Mouse (Mus musculus) midbrain, embryonic 16.5 days (tissue): ENCODE data around the gene Ddah2. TPM values are rescaled to one million over a fixed set of nuclear protein-coding genes. Genes with fewer than 3 reads are reported as not detected.

Experiments used
- ATAC-seq: fragments of 200-750 bp; cut with Nextera tagmentation; 2 replicates; pipeline ENCODE4 v1.8.0; 2017; ENCODE audit warnings: moderate TSS enrichment
- H3K27ac ChIP-seq: fragments of 300-500 bp; sonication (generic); 2 replicates; pipeline ENCODE4 v1.5.1; 2014; ENCODE audit warnings: mild to moderate bottlenecking, low read length, mixed read lengths
- H3K27me3 ChIP-seq: fragments of 300-500 bp; sonication (generic); 2 replicates; pipeline ENCODE4 v1.6.1; 2014; ENCODE audit warnings: low read depth, low read length, mixed read lengths; ENCODE audit not compliant: control insufficient read depth, insufficient read depth
- H3K36me3 ChIP-seq: fragments of 300-500 bp; sonication (generic); 2 replicates; pipeline ENCODE4 v1.6.1; 2014; ENCODE audit warnings: mild to moderate bottlenecking, low read length, moderate library complexity, mixed read lengths; ENCODE audit not compliant: control insufficient read depth, insufficient read depth
- H3K4me1 ChIP-seq: fragments of 300-500 bp; sonication (generic); 2 replicates; pipeline ENCODE4 v1.6.1; 2014; ENCODE audit warnings: mild to moderate bottlenecking, low read length, mixed read lengths; ENCODE audit not compliant: control insufficient read depth, insufficient read depth
- H3K4me2 ChIP-seq: fragments of 300-500 bp; sonication (generic); 2 replicates; pipeline ENCODE4 v1.6.1; 2014; ENCODE audit warnings: mild to moderate bottlenecking, low read length, mixed read lengths
- H3K4me3 ChIP-seq: fragments of 300-500 bp; sonication (generic); 2 replicates; pipeline ENCODE4 v1.5.1; 2014; ENCODE audit warnings: low read depth, mild to moderate bottlenecking, low read length, moderate library complexity, mixed read lengths
- H3K9ac ChIP-seq: fragments of 300-500 bp; sonication (generic); 2 replicates; pipeline ENCODE4 v1.6.1; 2014; ENCODE audit warnings: low read depth, low read length, mixed read lengths
- H3K9me3 ChIP-seq: fragments of 300-500 bp; sonication (generic); replicated peaks from 2 replicates; pipeline ENCODE4 v1.6.1; 2014; ENCODE audit warnings: mild to moderate bottlenecking, low read length, mixed read lengths; ENCODE audit not compliant: control insufficient read depth, poor library complexity, severe bottlenecking
- WGBS: fragments of 180-500 bp; shearing (Covaris S2); extraction: QIAGEN DNeasy Blood & Tissue Kit; methylation state at CpG from one replicate; pipeline ENCODE4 v1.1.7; 2014; 5-methylcytosine and 5-hydroxymethylcytosine counted together
- polyA plus RNA-seq: library from polyadenylated mRNA; unstranded; fragments of >200 nt; fragmentation: Nextera tagmentation; extraction: Ambion mirVana; gene quantifications from 2 replicates; pipeline ENCODE4 v1.2.1, GENCODE M21; 2015

The Ddah2 gene
- polyA plus RNA-seq, 1 experiment from 2014 or later: 312 TPM

DNA sequence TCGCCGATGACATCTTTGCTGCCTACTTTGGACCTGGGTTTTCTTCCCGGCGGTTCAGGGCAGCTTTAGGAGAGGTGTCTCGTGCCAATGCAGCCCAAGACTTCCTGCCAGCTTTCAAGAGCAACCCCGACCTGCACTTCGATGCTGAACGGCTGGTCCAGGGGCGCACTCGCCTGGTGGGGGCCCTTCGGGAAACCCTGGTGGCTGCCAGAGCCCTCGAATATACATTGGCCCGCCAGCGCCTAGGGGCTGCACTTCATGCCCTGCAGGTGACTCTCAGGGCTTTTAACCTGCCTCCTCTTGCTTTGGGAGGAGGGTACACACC, 41.2 kb upstream of the Ddah2 start:
- Histone ChIP-seq H3K9me3 (no peaks in the 10 kb centered on the region), H3K27ac (no peak overlapping the region), H3K4me2 (no peak overlapping the region), H3K4me3 (no peak overlapping the region), H3K36me3 (peaks cover 29% of the 10 kb centered on the region), H3K4me1 (no peaks in the 10 kb centered on the region; the same call in 1 of the 2 replicates), H3K27me3 (no peaks in the 10 kb centered on the region), H3K9ac (no peak overlapping the region)
- ATAC-seq: no peak
- 74% methylated on average over 14 of the region's 14 CpGs for WGBS

- WGBS: 85% methylated on average over 3 of the region's 3 CpGs
Measured at GRCm38 (mm10) chr17:35018171-35018570, 40.7 kb upstream of the Ddah2 start.

DNA sequence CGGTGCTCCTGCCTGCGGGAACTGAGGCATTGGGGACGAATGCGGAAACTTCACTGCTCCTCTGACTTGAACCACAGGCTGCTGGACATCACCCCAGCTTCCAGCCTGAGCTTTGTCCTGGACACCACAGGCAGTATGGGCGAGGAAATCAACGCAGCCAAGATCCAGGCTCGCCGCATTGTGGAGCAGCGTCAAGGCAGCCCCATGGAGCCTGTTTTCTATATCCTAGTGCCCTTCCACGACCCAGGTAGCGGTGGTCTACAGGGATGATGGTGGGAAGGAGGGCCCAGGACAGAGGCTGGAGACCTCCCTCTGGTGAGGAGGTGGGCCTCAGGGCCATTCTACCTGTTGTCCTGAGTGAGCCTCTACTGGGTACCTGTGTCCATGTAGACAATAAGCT, 38.9 kb upstream of the Ddah2 start:
- Histone ChIP-seq H3K4me2 (no peak overlapping the region), H3K4me1 (no peaks in the 10 kb centered on the region; the same call in 1 of the 2 replicates), H3K27me3 (no peaks in the 10 kb centered on the region), H3K9me3 (no peaks in the 10 kb centered on the region), H3K9ac (no peak overlapping the region), H3K36me3 (peaks cover 9% of the 10 kb centered on the region), H3K27ac (no peak overlapping the region), H3K4me3 (no peak overlapping the region)
- no peak for ATAC-seq
- 73% methylated on average over 11 of the region's 11 CpGs for WGBS

More at GRCm38 (mm10) chr17:35018171-35018570, 40.7 kb upstream of the Ddah2 start:
- Histone ChIP-seq H3K27me3 (no peaks in the 10 kb centered on the region), H3K9me3 (no peaks in the 10 kb centered on the region), H3K4me2 (no peak overlapping the region), H3K4me3 (no peak overlapping the region), H3K9ac (no peak overlapping the region), H3K27ac (no peak overlapping the region), H3K4me1 (no peaks in the 10 kb centered on the region; the same call in 1 of the 2 replicates), H3K36me3 (peaks cover 26% of the 10 kb centered on the region)
- ATAC-seq: no peak

DNA sequence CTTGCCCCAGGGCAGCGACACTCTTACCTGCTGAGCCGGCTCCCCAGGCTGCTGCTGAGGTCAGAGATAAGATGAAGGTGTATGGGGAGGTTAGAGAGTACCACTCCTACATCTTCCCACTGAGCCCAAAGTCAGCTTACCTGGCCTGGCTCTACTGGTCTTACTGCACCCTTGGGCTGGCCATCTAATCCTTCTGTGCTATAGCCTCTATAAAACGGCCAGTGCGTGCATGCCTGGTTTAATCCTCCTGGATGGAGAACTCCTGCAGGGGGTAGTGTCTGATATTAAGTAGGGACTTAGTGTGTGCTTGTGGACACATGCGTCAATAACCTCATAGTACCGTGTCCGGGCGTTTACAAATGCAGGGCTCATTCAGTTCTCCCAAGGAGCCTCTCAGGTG, 38.3 kb upstream of the Ddah2 start:
- Histone ChIP-seq H3K4me2 (no peak overlapping the region), H3K9me3 (no peaks in the 10 kb centered on the region), H3K27ac (no peak overlapping the region), H3K4me1 (no peaks in the 10 kb centered on the region; the same call in 1 of the 2 replicates), H3K27me3 (no peaks in the 10 kb centered on the region), H3K4me3 (no peak overlapping the region), H3K9ac (no peak overlapping the region), H3K36me3 (peaks cover 5% of the 10 kb centered on the region)
- ATAC-seq: no peak
- WGBS: 83% methylated on average over 8 of the region's 8 CpGs

DNA sequence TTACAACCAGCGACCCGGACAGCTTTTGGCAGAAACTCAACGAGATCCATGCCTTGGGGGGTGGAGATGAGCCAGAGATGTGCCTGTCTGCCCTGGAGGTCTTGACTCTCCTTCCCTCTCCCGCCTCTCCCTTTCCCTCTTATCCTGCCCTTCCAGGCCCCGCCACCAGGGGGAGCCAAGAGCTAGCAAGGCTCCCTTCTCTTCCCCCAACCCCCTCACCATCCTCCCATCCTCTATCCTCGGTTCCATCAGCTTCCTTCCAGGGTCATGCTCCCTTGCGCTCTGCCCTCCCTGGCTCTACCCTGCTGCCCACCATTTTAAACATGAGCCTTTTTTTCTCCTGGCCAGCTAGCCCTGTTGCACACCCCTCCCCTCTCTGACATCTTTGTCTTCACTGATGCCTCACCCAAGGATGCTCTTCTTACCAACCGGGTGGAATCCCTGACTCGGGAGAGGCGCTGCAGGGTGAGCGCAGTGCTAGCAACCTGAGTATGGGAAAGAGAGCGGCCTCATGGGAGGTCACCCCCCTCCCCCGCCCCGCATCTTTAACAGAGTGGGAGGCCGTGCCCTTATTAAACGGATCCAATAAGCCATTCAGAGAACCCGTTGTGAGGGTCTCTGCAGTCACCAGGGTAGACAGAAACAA, 37.5 kb upstream of the Ddah2 start:
- 3% methylated on average over 17 of the region's 17 CpGs for WGBS
- Histone ChIP-seq H3K9ac (no peak overlapping the region), H3K4me1 (no peaks in the 10 kb centered on the region; the same call in 1 of the 2 replicates), H3K9me3 (no peaks in the 10 kb centered on the region), H3K4me2 (no peak overlapping the region), H3K27me3 (no peaks in the 10 kb centered on the region), H3K27ac (no peak overlapping the region), H3K4me3 (no peak overlapping the region), H3K36me3 (peaks cover 3% of the 10 kb centered on the region; the same call in 1 of the 2 replicates)
- no peak for ATAC-seq

GRCm38 (mm10) chr17:35021842-35022477, 36.9 kb upstream of the Ddah2 start:
- ATAC-seq: no peak
- Histone ChIP-seq H3K27me3 (no peaks in the 10 kb centered on the region), H3K9me3 (no peaks in the 10 kb centered on the region), H3K4me1 (no peaks in the 10 kb centered on the region; the same call in 1 of the 2 replicates), H3K4me2 (no peak overlapping the region), H3K36me3 (no peaks in the 10 kb centered on the region), H3K4me3 (no peak overlapping the region), H3K9ac (no peak overlapping the region), H3K27ac (no peak overlapping the region)
- 51% methylated on average over 6 of the region's 6 CpGs for WGBS

DNA sequence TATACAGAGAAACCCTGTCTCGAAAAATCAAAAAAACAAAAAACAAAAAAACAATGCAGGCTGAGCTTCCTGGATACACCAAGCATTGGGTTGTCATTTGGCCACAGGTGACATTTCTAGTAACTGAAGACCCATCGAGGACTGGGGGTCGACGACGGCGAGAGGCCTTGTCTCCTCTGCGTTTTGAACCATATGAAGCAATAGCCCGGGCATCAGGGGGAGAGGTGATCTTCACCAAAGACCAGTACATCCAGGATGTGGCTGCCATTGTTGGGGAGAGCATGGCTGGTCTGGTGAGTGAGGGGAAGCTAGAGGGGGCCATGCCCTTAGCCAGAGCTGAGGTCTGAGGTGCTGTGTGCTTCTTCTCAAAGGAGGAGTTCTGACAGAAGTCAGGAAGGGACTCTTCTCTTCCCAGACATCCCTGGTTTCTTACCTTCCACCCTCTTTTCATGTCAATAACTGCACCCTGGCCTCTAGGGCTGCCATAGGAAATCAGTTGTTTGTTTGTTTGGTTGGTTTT, 36.2 kb upstream of the Ddah2 start:
- H3K9ac ChIP-seq: no peak overlapping the region
- no peaks in the 10 kb centered on the region for H3K9me3 ChIP-seq
- H3K4me1 ChIP-seq: no peaks in the 10 kb centered on the region; the same call in 1 of the 2 replicates
- H3K27me3 ChIP-seq: no peaks in the 10 kb centered on the region
- H3K4me2 ChIP-seq: no peak overlapping the region
- no peak overlapping the region for H3K4me3 ChIP-seq
- no peak overlapping the region for H3K27ac ChIP-seq
- ATAC-seq: no peak
- 96% methylated on average over 8 of the region's 8 CpGs for WGBS
- H3K36me3 ChIP-seq: no peaks in the 10 kb centered on the region

- Histone ChIP-seq H3K4me2 (no peak overlapping the region), H3K36me3 (no peaks in the 10 kb centered on the region), H3K4me1 (no peaks in the 10 kb centered on the region; the same call in 1 of the 2 replicates), H3K27ac (no peak overlapping the region), H3K9ac (no peak overlapping the region), H3K4me3 (no peak overlapping the region), H3K27me3 (no peaks in the 10 kb centered on the region), H3K9me3 (no peaks in the 10 kb centered on the region)
- ATAC-seq: no peak
- WGBS: 82% methylated on average over 5 of the region's 5 CpGs
Measured at GRCm38 (mm10) chr17:35023221-35023620, 35.6 kb upstream of the Ddah2 start.

GRCm38 (mm10) chr17:35023756-35024155, 35.1 kb upstream of the Ddah2 start:
- ATAC-seq: no peak
- no peaks in the 10 kb centered on the region for H3K36me3 ChIP-seq
- no peak overlapping the region for H3K9ac ChIP-seq
- H3K4me3 ChIP-seq: no peak overlapping the region
- no peak overlapping the region for H3K4me2 ChIP-seq
- 84% methylated on average over 4 of the region's 4 CpGs for WGBS
- no peak overlapping the region for H3K27ac ChIP-seq
- H3K27me3 ChIP-seq: no peaks in the 10 kb centered on the region
- H3K4me1 ChIP-seq: no peaks in the 10 kb centered on the region; the same call in 1 of the 2 replicates
- no peaks in the 10 kb centered on the region for H3K9me3 ChIP-seq
